Mouse (Mus musculus) CD8-positive naive resting alpha-beta T cell, adult 2 months (primary cell): ENCODE results near the gene Wdr47.
"Not testable (repeated sequence)": the region's sequence is repeated elsewhere in the genome, so short reads cannot be mapped to it uniquely, and the experiment has no call there.

Experiments used
- DNase-seq, 2 experiments: peaks; one replicate each; pipeline ENCODE4 v3.0.0; 2022; ENCODE audit warnings: low read depth in 2 of 2, low spot score in 2 of 2

Wdr47 gene

GRCm38 (mm10) chr3:108590786-108591529 lies at the start of gene Wdr47:
Gene Wdr47 (plus strand): TSS chr3:108591279.
- DNase-seq: peak; percentile 92 to 98

GRCm38 (mm10) chr3:108542299-108542698 lies 48.8 kb upstream of the Wdr47 start:
- no peak for DNase-seq

- DNase-seq: peak in 1 of 2 experiments; percentile 59
These were observed 36.9 kb upstream of the Wdr47 start for GRCm38 (mm10) chr3:108554111-108554561.

GRCm38 (mm10) chr3:108554587-108555312 lies 36.3 kb upstream of the Wdr47 start:
- peak; percentile 96 to 97 for DNase-seq

- no peak for DNase-seq
These were observed 33.2 kb upstream of the Wdr47 start for GRCm38 (mm10) chr3:108557888-108558287.

GRCm38 (mm10) chr3:108562133-108562730 lies 28.8 kb upstream of the Wdr47 start, which contains the start of gene Tmem167b:
Gene Tmem167b (minus strand): TSS chr3:108562466.
- DNase-seq: peak; percentile 93 to 96

- no peak for DNase-seq
These were observed 28.3 kb upstream of the Wdr47 start for GRCm38 (mm10) chr3:108562777-108563271.

GRCm38 (mm10) chr3:108563309-108563708 lies 27.8 kb upstream of the Wdr47 start:
- peak; percentile 52 to 75 for DNase-seq

GRCm38 (mm10) chr3:108567990-108568877 lies 22.8 kb upstream of the Wdr47 start:
- DNase-seq: no peak

- DNase-seq: not testable (repeated sequence)
These were observed 21.4 kb upstream of the Wdr47 start for GRCm38 (mm10) chr3:108569636-108570035.

GRCm38 (mm10) chr3:108570813-108571212 lies 20.3 kb upstream of the Wdr47 start:
- no peak for DNase-seq

- peak; percentile 96 to 97 for DNase-seq
These were observed 19.4 kb upstream of the Wdr47 start, which contains the start of gene Taf13 for GRCm38 (mm10) chr3:108571443-108572294. Gene Taf13 (plus strand): TSS chr3:108571698.

GRCm38 (mm10) chr3:108572309-108573010 lies 18.6 kb upstream of the Wdr47 start:
- DNase-seq: no peak

GRCm38 (mm10) chr3:108574018-108574417 lies 17.1 kb upstream of the Wdr47 start:
- DNase-seq: no peak

- no peak for DNase-seq
These were observed 6.5 kb upstream of the Wdr47 start for GRCm38 (mm10) chr3:108584580-108584979.

GRCm38 (mm10) chr3:108588446-108588845 lies 2.6 kb upstream of the Wdr47 start:
- no peak for DNase-seq

GRCm38 (mm10) chr3:108591530-108592522 lies 747 bp downstream of the Wdr47 start:
- no peak for DNase-seq

- no peak for DNase-seq
These were observed 17.8 kb downstream of the Wdr47 start for GRCm38 (mm10) chr3:108608906-108609305.
